Mouse (Mus musculus): ENCODE measurements around the gene Satb2.
"Not testable (repeated sequence)": the region's sequence is repeated elsewhere in the genome, so short reads cannot be mapped to it uniquely, and the experiment has no call there.

The Satb2 gene

GRCm38 (mm10) chr1:56833307-56833706 is 145.1 kb downstream of the Satb2 start:
- DNase-seq (ENCODE audit: low spot score), result no peak

GRCm38 (mm10) chr1:56832738-56833137 is 145.7 kb downstream of the Satb2 start:
- DNase-seq (ENCODE audit: low spot score), result no peak

DNA sequence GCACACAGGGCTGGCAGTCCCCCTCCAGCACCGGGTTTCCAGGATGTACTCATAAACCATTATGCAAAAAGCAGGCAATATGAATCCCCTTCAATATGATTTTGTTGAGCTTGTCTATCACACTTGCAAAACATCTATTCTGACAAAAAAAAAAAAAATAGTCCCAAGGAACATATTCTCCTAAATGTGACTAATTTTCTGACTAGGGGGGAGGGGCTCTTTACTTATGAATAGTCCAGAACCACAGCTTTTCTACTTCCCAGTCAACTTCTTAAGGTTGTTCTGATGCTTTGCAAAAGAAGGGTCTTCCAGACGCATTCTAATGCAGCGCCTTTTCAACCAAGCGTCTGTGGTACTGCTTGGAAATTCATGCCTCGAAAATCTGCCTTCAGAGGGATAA is 155.7 kb downstream of the Satb2 start:
- DNase-seq (ENCODE audit: low spot score), result no peak

- DNase-seq (ENCODE audit: low spot score), result no peak
These were observed 156.4 kb downstream of the Satb2 start for GRCm38 (mm10) chr1:56822025-56822424.

DNA sequence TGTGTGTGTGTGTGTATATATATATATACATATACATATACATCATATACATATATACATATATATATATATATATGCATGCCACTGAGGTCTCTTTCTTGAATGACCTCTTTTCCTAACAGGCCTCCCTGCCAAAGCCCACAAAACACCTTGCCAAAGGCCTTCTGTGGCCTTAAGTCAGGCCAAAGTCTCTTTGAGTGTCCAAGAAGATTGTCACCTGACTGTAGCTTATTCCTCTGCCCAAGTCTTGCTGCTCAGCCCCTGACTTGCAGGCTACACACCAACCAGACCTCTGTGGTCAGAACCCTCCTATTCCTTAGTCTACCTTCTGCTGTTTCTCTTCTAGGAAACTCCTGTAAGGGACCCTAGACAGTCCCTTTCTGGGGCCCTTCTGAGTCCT is 164.9 kb downstream of the Satb2 start:
- no peak for DNase-seq (ENCODE audit: low spot score)

DNA sequence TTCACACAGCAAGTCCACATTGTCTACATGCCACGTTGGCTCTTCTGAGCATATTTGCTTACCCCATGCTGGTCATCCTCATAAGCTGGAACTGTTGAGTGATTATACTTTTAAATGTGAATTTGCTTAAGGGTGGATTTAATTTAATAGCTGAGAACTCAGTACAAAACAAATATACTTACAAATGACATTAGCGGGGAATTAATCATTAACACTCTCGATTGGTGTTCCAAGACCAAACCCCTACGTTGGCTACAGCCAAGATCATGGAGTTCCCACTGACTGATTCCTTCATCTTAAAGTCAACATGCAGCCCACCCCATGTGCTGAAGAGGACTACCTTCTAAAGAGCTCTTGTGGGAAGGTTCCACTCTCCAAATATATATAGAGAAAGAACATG is 165.5 kb downstream of the Satb2 start:
- no peak for DNase-seq (ENCODE audit: low spot score)

DNA sequence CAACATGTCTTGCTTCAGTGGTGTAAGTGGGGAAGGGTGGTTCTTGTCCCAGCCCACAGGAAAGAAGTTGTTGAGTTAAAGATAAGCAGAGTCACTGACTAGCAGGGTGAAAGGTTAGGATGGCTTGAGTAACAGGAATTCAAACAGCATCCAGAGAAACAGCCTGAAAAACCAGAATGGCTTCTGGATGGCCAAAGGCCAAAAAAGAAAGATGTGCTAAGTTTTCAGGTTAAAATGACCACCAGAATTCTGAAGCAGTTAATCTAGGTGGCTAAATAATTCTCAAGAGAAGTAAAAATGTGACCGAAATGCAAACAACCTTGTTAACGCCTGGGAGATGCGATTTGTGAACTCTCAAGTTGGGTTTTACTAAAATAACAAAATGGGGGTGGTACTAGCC is 167.0 kb downstream of the Satb2 start:
- DNase-seq (ENCODE audit: low spot score), result no peak

GRCm38 (mm10) chr1:56806006-56806405 is 172.4 kb downstream of the Satb2 start:
- no peak for DNase-seq (ENCODE audit: low spot score)

DNA sequence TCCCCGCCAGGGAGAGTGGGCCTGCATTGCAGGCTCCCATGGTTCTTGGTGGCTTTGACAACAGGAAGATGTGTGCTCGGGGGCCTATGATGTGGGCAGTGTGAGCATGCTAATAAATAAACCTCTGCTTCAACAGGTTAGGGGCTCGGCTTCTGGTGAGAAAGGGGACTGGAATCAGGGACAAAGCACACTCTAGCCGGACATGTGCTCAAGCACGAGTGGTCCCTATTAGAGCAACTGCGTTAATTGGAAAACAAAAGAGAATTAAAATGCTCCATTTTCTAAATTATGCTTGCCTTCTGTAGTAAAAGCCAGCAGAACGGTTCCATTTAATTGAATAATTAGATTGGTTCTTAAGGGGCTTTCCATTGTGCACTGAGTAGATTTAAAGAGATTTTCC is 177.8 kb downstream of the Satb2 start:
- DNase-seq (ENCODE audit: low spot score), result no peak

GRCm38 (mm10) chr1:56795016-56795608 is 183.3 kb downstream of the Satb2 start:
- no peak for DNase-seq (ENCODE audit: low spot score)

GRCm38 (mm10) chr1:56789641-56790040 is 188.8 kb downstream of the Satb2 start:
- no peak for DNase-seq (ENCODE audit: low spot score)

DNA sequence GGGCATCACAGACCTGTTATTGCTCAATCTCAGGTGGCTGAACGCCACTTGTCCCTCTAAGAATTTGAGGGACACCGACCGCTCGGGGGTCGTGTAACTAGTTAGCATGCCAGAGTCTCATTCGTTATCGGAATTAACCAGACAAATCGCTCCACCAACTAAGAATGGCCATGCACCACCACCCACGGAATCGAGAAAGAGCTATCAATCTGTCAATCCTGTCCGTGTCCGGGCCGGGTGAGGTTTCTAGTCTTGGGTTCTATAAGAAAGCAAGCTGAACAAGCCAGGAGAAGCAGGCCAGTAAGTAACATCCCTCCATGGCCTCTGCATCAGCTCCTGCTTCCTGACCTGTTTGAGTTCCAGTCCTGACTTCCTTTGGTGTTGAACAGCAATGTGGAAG is 196.3 kb downstream of the Satb2 start:
- DNase-seq (ENCODE audit: low spot score), result not testable (repeated sequence)

- no peak for DNase-seq (ENCODE audit: low spot score)
These were observed 214.2 kb downstream of the Satb2 start for GRCm38 (mm10) chr1:56764205-56764604.

- no peak for DNase-seq (ENCODE audit: low spot score)
These were observed 216.9 kb downstream of the Satb2 start for GRCm38 (mm10) chr1:56761512-56761911.

DNA sequence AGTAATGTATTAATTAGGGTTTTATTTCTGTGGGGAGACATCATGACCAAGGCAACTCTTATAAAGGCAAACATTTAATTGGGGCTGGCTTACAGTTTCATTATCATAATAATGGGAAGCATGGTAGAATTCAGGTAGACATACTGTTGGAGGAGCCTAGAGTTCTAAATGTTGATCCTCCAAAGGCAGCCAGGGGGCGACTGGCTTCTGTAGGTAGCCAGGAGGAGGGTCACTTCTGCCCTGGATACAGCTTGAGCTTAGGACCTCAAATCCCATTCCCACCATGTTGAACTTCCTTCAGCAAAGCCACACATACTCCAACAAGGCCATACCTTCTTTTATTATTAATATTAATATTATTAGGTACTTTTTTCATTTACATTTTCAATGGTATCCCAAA is 225.2 kb downstream of the Satb2 start:
- DNase-seq (ENCODE audit: low spot score), result no peak

DNA sequence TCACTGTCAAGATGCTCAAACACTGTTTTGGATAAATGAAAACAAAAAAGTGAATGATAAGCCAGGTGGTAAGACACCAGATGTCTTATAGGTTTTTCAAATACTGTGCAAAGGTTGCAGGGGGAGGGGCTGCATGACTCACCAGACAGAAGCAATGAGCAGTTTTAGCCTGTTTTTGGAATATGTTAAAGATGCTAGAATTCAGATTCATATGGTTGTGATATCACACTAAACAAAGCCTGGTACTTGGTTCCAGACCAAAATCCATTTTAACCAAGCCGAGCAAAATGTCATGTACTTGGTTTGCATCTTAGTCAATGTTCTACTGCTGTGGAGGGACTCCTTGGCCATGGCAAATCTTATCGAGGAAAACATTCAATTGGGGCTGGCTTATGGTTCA is 227.8 kb downstream of the Satb2 start:
- no peak for DNase-seq (ENCODE audit: low spot score)

DNA sequence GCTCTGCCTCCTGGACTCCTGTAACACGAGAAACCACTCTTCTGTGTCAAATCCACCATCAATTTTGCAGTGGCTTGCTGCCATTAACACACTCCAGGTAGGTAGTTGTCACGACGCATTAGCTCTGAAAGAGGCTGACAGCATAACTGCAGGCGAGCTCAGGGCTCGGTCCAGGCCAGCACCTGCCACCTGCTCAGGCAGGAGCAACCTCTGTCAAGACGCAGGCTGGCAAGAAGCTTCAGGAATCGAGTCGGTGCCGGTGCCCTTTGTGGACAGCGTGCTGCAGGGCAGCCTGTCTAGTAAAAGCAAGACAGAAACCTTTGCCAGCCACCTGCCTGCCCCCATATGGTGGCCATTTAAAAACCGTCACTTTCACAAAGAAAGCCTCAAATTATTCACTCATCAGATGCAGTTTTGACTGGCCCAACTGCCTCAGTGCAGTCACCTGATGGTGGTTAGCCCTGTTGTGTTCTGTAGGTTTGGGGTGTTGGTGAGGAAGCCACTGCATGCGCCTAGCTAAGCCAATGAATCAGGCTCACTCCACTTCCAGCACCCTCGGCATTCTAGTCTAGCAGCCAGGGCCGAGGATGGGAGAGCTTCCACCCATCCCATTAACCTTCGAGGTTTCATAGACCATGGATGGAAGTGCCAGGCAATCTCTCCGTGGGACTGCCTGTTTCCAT is 228.7 kb downstream of the Satb2 start:
- no peak for DNase-seq (ENCODE audit: low spot score)

DNA sequence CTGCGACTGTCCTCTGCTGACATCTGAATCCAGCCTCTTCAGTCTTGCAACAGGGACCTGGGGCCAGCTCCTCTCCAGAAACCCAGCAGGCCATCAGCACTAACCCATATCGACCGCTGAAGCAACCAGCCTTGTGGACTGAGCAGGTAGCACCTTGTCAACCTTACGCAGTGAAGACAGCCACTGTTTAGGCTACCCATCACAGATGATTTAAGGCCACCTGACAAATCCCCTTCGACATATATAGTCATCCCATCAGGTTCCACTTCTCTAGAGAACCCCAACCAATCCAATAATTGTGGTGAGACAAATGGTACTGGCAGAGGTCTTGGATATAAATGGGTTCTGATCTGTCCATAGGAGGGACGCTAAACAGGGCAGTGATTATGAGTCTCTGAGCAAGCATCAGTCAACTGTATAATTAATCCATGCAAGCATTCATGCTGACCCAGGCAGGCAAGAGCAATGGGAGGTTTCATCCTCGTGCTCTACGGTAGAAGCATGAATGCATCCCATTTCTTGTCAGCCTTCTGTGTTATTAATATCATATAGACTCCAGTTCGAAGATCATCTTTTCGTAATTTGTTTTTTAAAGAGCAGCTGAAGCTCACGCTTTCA is 229.5 kb downstream of the Satb2 start:
- no peak for DNase-seq (ENCODE audit: low spot score)

Measured in ovary, postnatal 10 days (tissue).